Mouse (Mus musculus): ENCODE data around the gene Ggta1. TPM values are rescaled to one million over a fixed set of nuclear protein-coding genes. Genes with fewer than 3 reads are reported as not detected.

Gene Ggta1
- polyA plus RNA-seq, 1 experiment: 4.9 TPM

DNA sequence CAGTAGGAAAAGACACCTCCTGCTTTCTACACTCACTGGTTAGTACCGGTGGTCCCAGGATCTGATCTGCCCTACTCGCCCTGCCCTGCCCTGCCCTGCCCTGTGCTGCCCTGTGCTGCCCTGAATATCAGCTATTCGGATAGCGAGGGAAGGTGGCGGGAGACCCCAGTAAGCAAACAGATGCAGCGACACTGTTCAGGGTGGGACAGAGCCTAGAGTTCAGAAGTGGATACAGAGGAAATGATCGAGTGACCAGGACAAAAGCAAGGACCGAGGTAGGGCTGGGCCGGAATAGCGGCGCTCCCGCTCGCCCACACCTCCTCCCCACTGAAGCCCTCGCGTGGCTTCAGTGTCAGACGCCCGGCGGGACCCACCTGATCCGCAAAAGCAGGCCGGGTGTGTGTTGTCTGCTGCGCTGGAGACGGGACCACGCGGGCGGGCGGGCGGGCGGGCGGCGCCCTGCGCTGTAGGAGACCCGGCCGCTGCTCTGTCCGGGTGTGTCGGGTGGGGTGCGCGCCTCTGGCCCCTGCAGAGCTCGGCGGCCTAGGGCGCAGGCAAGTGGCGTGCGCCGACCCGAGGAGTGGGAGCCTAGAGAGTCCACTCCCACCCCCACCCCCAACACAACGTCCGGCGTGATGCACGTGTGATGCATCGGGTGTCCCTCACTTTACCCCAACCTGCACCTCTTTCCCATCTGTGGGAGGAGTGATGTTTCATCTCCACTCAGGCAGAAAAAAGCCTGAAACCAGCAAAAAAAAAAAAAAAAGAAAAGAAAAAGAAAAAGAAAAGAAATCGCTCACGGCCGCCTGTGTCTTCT is 852 bp downstream of the Ggta1 start:
- no peaks in the 10 kb centered on the region for H3K27me3 ChIP-seq (ENCODE audit: control insufficient read depth, insufficient read depth, insufficient read length)
- H3K4me3 ChIP-seq: peak overlapping the region; percentile 65

DNA sequence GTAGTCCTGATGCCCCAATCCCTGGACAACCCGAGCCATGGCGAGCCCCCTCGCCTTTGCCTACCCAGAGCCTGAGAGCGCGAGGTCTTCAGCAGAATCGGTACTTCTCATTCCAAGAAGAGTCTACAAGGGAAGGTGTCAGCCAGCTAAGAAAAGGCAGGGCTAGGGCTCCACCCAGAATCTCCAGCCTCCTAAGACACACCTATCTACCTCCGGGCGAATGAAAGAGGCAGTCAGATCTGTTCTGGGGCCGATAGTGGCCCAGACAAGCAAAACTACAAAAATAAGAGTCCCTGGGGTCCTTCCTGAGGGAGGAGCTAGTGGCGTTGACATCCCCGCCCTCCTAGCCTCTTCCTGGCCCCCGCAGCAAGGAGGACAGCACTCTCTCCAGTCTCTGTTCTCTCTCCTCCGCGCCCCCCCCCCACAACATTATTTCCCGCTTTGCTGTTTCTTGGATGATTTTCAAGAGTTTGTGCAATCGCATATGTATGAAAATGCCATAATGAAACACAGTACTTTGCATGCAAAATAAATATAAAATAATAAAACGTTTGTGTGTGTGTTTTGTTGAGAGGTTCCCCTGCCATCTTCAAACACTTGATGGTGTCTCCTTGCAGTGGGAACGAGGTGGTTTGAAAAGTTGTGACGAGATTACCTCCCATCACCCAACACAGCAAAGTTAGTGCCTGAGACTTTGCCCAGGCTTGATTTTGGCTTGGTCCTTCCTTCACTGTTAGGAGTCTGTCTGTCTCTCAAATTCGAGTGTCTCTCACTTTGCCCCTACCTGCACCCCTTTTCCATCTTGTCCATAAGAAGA is 1.7 kb downstream of the Ggta1 start:
- no peaks in the 10 kb centered on the region for H3K36me3 ChIP-seq (ENCODE audit: control insufficient read depth, insufficient read depth)
- TF ChIP-seq REST (IDR thresholded peaks at IDR 0.05; ENCODE audit: insufficient read depth, insufficient read length) (no peak), CEBPB (IDR thresholded peaks at IDR 0.05; ENCODE audit: insufficient read depth, poor library complexity, severe bottlenecking) (0 out of 2 replicates have a peak, but pooled peaks have one; percentile 60), MYOG (IDR thresholded peaks at IDR 0.05; ENCODE audit: control insufficient read depth in 1 of 3, insufficient read depth in 1 of 3, insufficient read length in 2 of 3, low read depth in 2 of 3) (no peak), MYOD1 (IDR thresholded peaks at IDR 0.05; ENCODE audit: control insufficient read depth in 1 of 3, insufficient read length in 2 of 3, low read depth in 2 of 3) (no peak)
- no peaks in the 10 kb centered on the region for H3K27me3 ChIP-seq (ENCODE audit: control insufficient read depth, insufficient read depth, insufficient read length)
- H3K4me3 ChIP-seq: peak overlapping the region; percentile 65
- H3K79me2 ChIP-seq (ENCODE audit: control insufficient read depth, insufficient read depth): no peaks in the 10 kb centered on the region
- H3K4me2 ChIP-seq (ENCODE audit: low read depth): peak overlapping the region; percentile 85
- peak overlapping the region; percentile 64 for H3ac ChIP-seq (ENCODE audit: control insufficient read depth, insufficient read length)

More for the DNA sequence above, 852 bp downstream of the Ggta1 start:
- Histone ChIP-seq H3K36me3 (ENCODE audit: control insufficient read depth, insufficient read depth) (no peaks in the 10 kb centered on the region), H3ac (ENCODE audit: control insufficient read depth, insufficient read length) (peak overlapping the region; percentile 64), H3K4me2 (ENCODE audit: low read depth) (peak overlapping the region; percentile 85), H3K79me2 (ENCODE audit: control insufficient read depth, insufficient read depth) (no peaks in the 10 kb centered on the region)
- no peak for TF ChIP-seq SRF (IDR thresholded peaks at IDR 0.05; ENCODE audit: control insufficient read depth, insufficient read length, low read depth)
- TF ChIP-seq MAX (IDR thresholded peaks at IDR 0.05; ENCODE audit: low read depth): no peak
- peak; percentile 42 for TF ChIP-seq POLR2A (IDR thresholded peaks at IDR 0.05; ENCODE audit: insufficient read length, low read depth)
- no peak for TF ChIP-seq E2F4 (IDR thresholded peaks at IDR 0.05; ENCODE audit: insufficient read depth)

DNA sequence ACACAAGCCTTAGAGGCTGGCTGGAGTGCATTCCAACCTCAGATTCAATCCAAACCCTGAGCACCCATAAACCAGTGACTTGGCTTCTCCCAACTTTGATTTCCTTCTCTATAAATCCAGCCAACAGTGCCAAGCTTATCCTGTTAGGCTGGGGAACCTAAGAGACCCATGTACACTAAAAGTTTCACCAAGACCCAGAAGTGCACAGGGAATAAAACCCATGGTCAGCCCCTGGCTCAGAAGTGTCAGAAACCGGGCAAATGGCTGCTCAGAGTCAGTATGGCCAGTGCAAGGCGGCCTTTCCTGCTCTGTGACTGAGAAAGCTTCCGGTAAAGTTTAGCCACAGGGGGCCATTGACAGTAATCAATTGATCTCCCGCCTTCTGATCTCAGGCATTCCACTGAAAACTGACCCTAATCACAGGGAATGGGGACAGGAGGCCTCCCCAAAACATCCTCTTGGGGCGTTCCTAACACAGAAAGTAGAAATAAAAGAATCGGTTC is 2.6 kb downstream of the Ggta1 start:
- H3K79me2 ChIP-seq (ENCODE audit: control insufficient read depth, insufficient read depth): no peaks in the 10 kb centered on the region
- TF ChIP-seq MYOG (IDR thresholded peaks at IDR 0.05; ENCODE audit: control insufficient read depth in 1 of 3, insufficient read depth in 1 of 3, insufficient read length in 2 of 3, low read depth in 2 of 3): no peak
- TF ChIP-seq MYOD1 (IDR thresholded peaks at IDR 0.05; ENCODE audit: control insufficient read depth in 1 of 3, insufficient read length in 2 of 3, low read depth in 2 of 3): no peak
- H3K27me3 ChIP-seq (ENCODE audit: control insufficient read depth, insufficient read depth, insufficient read length): no peaks in the 10 kb centered on the region
- peak overlapping the region; percentile 65 for H3K4me3 ChIP-seq
- no peak overlapping the region for H3ac ChIP-seq (ENCODE audit: control insufficient read depth, insufficient read length)
- peak overlapping the region; percentile 85 for H3K4me2 ChIP-seq (ENCODE audit: low read depth)
- H3K36me3 ChIP-seq (ENCODE audit: control insufficient read depth, insufficient read depth): no peaks in the 10 kb centered on the region

DNA sequence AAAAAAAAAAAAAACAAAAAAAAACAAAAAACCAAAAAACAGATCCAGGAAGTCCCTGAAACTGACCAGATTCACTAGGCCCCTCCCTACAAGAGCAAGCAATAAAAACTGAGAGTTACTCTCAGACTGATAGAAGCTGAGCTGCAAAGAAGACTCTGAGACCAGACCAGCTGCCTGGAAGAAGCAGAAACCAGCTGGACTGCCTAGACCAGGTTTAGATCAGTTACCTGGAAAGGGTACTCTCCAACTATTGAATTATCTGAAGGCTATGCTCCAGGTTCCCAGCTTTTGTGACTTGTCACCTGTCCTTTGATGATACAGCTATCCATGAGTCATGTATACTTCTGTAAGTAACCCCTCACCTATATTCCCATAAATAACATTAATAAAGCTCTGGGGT is 3.7 kb downstream of the Ggta1 start:
- Histone ChIP-seq H3K27me3 (ENCODE audit: control insufficient read depth, insufficient read depth, insufficient read length) (no peaks in the 10 kb centered on the region), H3K4me2 (ENCODE audit: low read depth) (no peak overlapping the region), H3K79me2 (ENCODE audit: control insufficient read depth, insufficient read depth) (peaks cover 2% of the 10 kb centered on the region), H3K36me3 (ENCODE audit: control insufficient read depth, insufficient read depth) (no peaks in the 10 kb centered on the region), H3ac (ENCODE audit: control insufficient read depth, insufficient read length) (no peak overlapping the region), H3K4me3 (no peak overlapping the region)
- no peak for TF ChIP-seq MAX (IDR thresholded peaks at IDR 0.05; ENCODE audit: low read depth)
- no peak for TF ChIP-seq SRF (IDR thresholded peaks at IDR 0.05; ENCODE audit: control insufficient read depth, insufficient read length, low read depth)
- TF ChIP-seq POLR2A (IDR thresholded peaks at IDR 0.05; ENCODE audit: insufficient read length, low read depth): no peak
- TF ChIP-seq MYOD1 (IDR thresholded peaks at IDR 0.05; ENCODE audit: control insufficient read depth in 1 of 3, insufficient read length in 2 of 3, low read depth in 2 of 3): no peak
- no peak for TF ChIP-seq CEBPB (IDR thresholded peaks at IDR 0.05; ENCODE audit: insufficient read depth, poor library complexity, severe bottlenecking)
- no peak for TF ChIP-seq TCF3 (IDR thresholded peaks at IDR 0.05; ENCODE audit: insufficient read length, low read depth)
- no peak for TF ChIP-seq TCF12 (IDR thresholded peaks at IDR 0.05; ENCODE audit: insufficient read depth, poor library complexity, severe bottlenecking)
- TF ChIP-seq POLR2AphosphoS2 (IDR thresholded peaks at IDR 0.05; ENCODE audit: insufficient read length, low read depth): no peak
- TF ChIP-seq REST (IDR thresholded peaks at IDR 0.05; ENCODE audit: insufficient read depth, insufficient read length): no peak
- TF ChIP-seq E2F4 (IDR thresholded peaks at IDR 0.05; ENCODE audit: insufficient read depth): no peak
- TF ChIP-seq USF1 (IDR thresholded peaks at IDR 0.05; ENCODE audit: low read depth): no peak
- no peak for TF ChIP-seq MYOG (IDR thresholded peaks at IDR 0.05; ENCODE audit: control insufficient read depth in 1 of 3, insufficient read depth in 1 of 3, insufficient read length in 2 of 3, low read depth in 2 of 3)

DNA sequence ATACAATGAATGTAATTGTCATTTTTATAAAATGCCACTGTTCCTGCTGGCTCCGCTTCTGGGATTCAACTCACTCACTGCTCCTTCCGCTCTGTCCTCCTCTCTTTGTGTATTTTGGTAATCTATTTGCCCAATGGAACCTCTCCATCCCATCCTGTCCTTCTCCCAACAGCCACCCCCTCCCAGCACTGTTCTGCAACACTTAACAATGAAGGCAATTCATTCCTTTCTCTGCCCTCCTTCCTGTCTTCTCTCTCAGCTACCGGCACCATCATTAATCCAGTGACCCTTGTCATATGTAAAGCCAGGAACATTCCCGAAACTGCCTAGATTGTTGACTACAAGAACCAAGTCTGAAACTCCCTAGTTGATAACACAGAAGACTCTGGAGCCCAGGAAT is 4.6 kb downstream of the Ggta1 start:
- no peaks in the 10 kb centered on the region for H3K27me3 ChIP-seq (ENCODE audit: control insufficient read depth, insufficient read depth, insufficient read length)
- H3ac ChIP-seq (ENCODE audit: control insufficient read depth, insufficient read length): no peak overlapping the region
- peaks cover 4% of the 10 kb centered on the region for H3K79me2 ChIP-seq (ENCODE audit: control insufficient read depth, insufficient read depth)
- TF ChIP-seq SRF (IDR thresholded peaks at IDR 0.05; ENCODE audit: control insufficient read depth, insufficient read length, low read depth) (no peak), CEBPB (IDR thresholded peaks at IDR 0.05; ENCODE audit: insufficient read depth, poor library complexity, severe bottlenecking) (no peak), TCF12 (IDR thresholded peaks at IDR 0.05; ENCODE audit: insufficient read depth, poor library complexity, severe bottlenecking) (no peak), POLR2AphosphoS2 (IDR thresholded peaks at IDR 0.05; ENCODE audit: insufficient read length, low read depth) (no peak), POLR2A (IDR thresholded peaks at IDR 0.05; ENCODE audit: insufficient read length, low read depth) (no peak), USF1 (IDR thresholded peaks at IDR 0.05; ENCODE audit: low read depth) (no peak), MYOG (IDR thresholded peaks at IDR 0.05; ENCODE audit: control insufficient read depth in 1 of 3, insufficient read depth in 1 of 3, insufficient read length in 2 of 3, low read depth in 2 of 3) (no peak), REST (IDR thresholded peaks at IDR 0.05; ENCODE audit: insufficient read depth, insufficient read length) (no peak), MYOD1 (IDR thresholded peaks at IDR 0.05; ENCODE audit: control insufficient read depth in 1 of 3, insufficient read length in 2 of 3, low read depth in 2 of 3) (no peak), TCF3 (IDR thresholded peaks at IDR 0.05; ENCODE audit: insufficient read length, low read depth) (no peak), E2F4 (IDR thresholded peaks at IDR 0.05; ENCODE audit: insufficient read depth) (no peak), MAX (IDR thresholded peaks at IDR 0.05; ENCODE audit: low read depth) (no peak)
- no peaks in the 10 kb centered on the region for H3K36me3 ChIP-seq (ENCODE audit: control insufficient read depth, insufficient read depth)
- H3K4me2 ChIP-seq (ENCODE audit: low read depth): no peak overlapping the region
- no peak overlapping the region for H3K4me3 ChIP-seq

Measured in myocyte (in vitro differentiated cells).